Mouse (Mus musculus): ENCODE results near the gene Shisal2b.
"Not testable (repeated sequence)": the region's sequence is repeated elsewhere in the genome, so short reads cannot be mapped to it uniquely, and the experiment has no call there.

Shisal2b gene

GRCm38 (mm10) chr13:104863127-104863979 is at the start of gene Shisal2b:
Gene Shisal2b (minus strand): TSS chr13:104863893.
- DNase-seq, result peak; percentile 16 to 39

DNA sequence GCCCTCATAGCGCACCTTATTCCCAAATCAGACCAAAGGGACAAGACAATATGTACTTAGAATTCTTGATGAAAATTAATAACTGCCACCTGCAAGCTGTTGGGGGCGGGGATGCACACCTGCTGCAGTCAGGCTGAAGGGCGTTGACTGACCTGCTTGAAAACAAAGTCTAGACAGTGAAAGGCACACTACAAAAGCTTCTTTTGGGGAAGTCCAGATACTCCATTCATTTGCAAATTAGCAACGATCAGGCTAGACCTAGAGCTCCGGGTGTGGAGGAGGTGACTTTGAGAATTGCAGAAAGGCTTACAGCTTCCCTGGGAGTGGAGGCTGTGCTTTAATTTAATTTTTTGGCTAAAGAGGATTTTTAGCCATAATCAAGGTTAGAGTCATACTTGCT is 47.9 kb upstream of the Shisal2b start:
- not testable (repeated sequence) for DNase-seq

GRCm38 (mm10) chr13:104911006-104911405 is 47.3 kb upstream of the Shisal2b start:
- not testable (repeated sequence) for DNase-seq

DNA sequence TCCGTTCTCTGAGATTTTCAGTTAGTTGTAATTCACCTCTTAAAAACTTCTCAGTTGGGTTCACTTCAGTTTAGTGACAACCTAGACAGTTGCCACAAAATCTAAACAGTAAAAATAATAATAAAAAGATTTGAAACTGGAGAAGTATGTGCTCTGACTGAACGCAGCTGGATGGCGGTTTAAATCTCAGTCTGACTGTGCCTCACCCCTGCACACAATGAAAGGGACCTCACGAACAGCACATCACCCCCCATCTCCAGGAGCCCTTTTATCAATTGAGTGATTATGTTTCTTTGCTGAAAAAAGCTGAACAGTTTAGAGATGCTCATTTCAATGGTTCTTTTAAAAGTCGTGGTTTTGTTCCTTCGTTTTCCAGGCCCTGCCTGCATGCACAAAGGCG is 45.0 kb upstream of the Shisal2b start:
- no peak for DNase-seq

- DNase-seq, result no peak
These were observed 31.1 kb upstream of the Shisal2b start for GRCm38 (mm10) chr13:104894771-104895170.

GRCm38 (mm10) chr13:104892337-104892736 is 28.6 kb upstream of the Shisal2b start:
- DNase-seq, result no peak

GRCm38 (mm10) chr13:104886308-104887032 is 22.8 kb upstream of the Shisal2b start:
- no peak for DNase-seq

DNA sequence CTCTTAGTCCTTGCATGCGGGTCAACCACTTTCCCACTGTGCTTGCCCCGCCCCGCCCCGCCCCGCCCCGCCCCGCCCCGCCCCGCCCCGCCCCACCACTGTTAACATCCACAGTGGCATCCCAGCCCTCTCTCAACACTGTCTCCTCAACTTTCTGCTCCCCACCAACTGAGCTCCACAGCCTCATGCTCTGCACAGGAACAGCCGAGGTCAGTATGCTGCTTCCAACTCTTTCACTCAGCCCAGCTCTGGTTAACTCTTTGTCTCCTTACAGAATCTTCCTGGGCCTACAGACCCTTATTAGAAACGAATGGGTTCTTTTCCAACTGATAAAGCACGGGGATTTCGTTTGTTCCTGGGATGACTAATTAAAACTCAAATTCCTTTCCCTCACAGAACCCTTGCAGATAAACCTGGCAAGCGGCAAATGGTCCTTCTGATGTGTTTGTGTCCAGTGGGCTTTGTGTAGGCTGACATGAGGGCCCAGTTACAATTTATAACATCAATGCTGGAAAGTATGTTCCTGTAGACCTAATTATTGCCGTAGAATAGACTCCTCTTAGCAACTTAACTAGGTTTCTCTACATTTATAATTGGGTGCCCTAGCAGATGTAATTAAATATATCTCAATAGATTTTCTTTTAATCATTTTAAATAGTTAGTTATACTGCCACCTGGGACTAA is 20.0 kb upstream of the Shisal2b start:
- no peak for DNase-seq

DNA sequence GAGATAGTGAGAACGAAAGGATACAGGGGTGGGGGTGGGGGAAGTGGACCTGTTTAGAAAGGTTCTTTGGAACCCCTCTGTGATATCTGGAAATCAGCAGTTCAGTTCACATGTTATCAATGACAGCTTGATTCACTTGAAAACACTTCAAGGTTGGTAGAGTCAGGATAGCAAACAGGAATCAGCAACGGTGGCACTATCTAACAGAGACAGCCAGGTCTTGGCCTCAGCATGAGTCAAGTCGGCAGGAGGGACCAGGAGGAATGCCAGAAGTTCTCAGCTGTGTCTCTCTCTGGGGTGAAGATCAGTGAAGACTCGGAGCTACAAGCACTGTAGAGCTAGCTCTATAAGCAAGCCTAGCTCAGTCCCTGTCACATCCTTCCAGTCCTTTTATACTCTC is 14.8 kb upstream of the Shisal2b start:
- DNase-seq, result no peak

DNA sequence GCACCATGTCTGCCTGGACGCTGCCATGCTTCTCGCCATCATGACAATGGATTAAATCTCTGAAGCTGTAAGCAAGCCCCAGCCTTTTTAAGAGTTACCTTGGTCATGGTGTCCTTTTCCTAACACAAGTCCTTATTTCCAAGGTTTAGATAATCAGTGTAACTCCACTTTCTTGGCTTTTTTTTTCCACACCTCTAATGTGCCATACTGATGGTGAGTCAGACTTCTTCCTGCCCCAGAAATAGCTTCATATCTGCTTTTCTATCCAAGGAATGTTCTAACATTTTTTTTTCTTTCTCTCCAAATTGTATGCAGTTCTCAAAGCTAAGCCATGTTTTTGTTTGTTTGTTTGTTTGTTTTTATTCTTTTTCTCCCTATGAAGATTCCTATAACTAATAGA is 6.2 kb upstream of the Shisal2b start:
- no peak for DNase-seq

DNA sequence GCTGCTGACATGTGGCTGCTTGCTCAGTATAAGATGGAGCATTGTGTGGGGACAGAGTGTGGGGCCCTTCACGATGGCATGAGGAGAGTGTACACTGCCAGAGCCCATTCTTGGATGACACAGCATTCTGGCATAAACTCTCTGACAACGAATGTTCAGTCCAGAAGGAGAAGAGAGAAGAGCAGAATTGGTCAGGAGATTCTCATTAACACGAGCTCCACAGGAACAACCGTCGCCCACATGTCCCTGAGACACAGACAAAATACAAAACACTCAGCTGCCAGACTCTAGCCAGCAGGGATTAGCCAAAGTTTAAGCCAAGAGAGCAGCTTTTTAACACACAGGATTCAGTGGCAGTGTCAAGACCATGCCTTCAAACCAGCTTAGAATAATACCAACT is 3.0 kb upstream of the Shisal2b start:
- no peak for DNase-seq

- no peak for DNase-seq
These were observed 10.0 kb downstream of the Shisal2b start for GRCm38 (mm10) chr13:104853645-104854044.

GRCm38 (mm10) chr13:104843295-104844089 is 20.2 kb downstream of the Shisal2b start:
- no peak for DNase-seq

GRCm38 (mm10) chr13:104841937-104842336 is 21.8 kb downstream of the Shisal2b start:
- no peak for DNase-seq

DNA sequence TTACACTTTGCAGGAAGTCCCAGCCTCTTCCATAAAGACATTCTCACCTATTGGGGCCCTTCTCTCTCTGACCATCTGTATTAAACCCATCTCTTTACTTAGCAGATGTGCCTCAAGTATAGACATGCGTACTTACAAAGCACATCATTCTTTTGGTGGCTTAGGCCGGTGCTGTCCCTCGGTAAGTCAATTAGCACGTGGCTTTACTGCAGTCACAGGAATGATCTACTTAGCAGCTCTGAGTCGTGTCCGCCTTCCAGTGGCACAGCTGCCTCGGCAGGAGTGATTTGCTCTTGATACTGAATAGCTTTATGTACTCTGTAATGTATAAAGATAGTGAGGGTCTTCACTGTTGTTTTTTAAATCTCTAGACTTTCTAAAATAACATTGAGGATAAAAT is 26.1 kb downstream of the Shisal2b start:
- no peak for DNase-seq

DNA sequence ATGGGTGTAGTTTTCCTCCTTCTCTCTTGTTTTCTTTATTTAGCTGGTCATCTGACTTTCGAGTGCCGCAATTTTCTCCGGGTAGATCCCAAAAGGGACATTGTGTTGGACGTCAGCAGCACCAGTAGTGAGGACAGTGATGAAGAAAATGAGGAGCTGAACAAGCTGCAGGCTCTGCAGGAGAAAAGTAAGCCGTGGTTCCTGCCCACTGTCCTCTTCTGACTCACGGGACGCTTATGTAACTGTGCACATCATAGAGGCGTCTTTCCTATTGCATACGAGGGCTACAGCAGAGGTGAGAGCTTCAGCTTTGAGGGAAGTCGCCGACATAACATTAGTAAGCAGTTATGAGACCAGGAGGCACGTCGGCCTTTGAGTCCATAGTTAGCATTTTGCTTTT is 30.9 kb downstream of the Shisal2b start:
- no peak for DNase-seq

- DNase-seq, result no peak
These were observed 38.2 kb downstream of the Shisal2b start for GRCm38 (mm10) chr13:104825470-104825869.

DNA sequence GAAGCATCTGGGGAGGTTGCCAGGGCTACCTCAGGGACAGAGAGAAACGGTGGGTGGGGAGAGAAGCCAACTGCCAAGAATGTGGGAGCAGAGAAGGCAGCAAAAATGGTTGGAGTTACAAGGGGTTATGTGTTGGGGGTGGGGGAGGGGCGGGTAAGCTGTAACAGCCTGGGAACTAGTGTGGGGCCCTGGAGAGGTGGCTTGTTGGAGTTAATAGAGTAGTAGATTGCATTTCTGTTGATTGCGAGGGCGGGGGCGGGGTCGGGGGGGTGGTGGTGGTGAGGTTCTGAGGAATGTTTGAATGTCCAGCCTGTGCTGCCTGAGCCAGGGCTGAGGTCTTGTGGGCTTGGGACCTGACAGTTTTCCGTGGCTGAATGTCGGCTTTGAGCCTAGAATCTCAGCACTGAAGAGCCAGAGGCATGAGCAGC is 41.3 kb downstream of the Shisal2b start:
- no peak for DNase-seq

GRCm38 (mm10) chr13:104821908-104822307 is 41.8 kb downstream of the Shisal2b start:
- DNase-seq, result no peak

- DNase-seq, result no peak
These were observed 42.5 kb downstream of the Shisal2b start for GRCm38 (mm10) chr13:104821192-104821591.

DNA sequence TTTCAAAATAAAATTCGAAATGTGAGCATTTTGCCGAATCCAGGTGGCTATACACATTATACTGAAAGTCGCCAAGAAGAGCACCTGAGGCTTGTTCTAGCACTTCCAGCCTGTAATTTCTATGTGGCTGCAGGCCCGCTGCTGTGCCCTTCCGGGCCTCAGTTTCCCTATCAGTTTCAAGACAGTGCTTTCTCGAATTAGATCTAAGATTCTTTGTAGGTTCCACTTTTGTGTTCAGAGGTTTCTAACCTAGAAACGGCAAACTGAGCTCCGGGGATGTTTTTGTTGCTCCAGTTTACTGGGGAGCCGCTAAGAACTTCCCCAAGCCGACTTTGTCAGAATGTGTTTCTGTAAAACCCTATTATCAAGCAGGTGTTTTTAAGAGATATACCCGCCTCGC is 46.0 kb downstream of the Shisal2b start:
- no peak for DNase-seq
